Mouse (Mus musculus) layer of hippocampus, adult 2 months (tissue): ENCODE results near the gene Acy3. TPM values are rescaled to one million over a fixed set of nuclear protein-coding genes. Genes with fewer than 3 reads are reported as not detected.
"Not testable (repeated sequence)": the region's sequence is repeated elsewhere in the genome, so short reads cannot be mapped to it uniquely, and the experiment has no call there.

Experiments used
- DNase-seq, 2 experiments: peaks; one replicate each; pipeline ENCODE4 v3.0.0; 2022; ENCODE audit warnings: low spot score in 2 of 2
- H3K27ac ChIP-seq: fragments of 200-600 bp; 2 replicates; pipeline ENCODE4 v1.8.1; 2022
- H3K4me3 ChIP-seq: fragments of 200-600 bp; 2 replicates; pipeline ENCODE4 v1.8.1; 2022; ENCODE audit warnings: mild to moderate bottlenecking
- CTCF ChIP-seq: fragments of 200-600 bp; conservative IDR thresholded peaks from 2 replicates; pipeline ENCODE4 v1.8.1; 2022; ENCODE audit warnings: antibody characterized with exemption, mild to moderate bottlenecking, moderate library complexity
- total RNA-seq, 2 experiments: library from RNA; stranded (reverse); gene quantifications; 2 replicates each; pipeline ENCODE4 v1.2.3; 2021

Gene Acy3
- total RNA-seq, 2 experiments from 2014 or later, result 2.3 to 2.7 TPM

DNA sequence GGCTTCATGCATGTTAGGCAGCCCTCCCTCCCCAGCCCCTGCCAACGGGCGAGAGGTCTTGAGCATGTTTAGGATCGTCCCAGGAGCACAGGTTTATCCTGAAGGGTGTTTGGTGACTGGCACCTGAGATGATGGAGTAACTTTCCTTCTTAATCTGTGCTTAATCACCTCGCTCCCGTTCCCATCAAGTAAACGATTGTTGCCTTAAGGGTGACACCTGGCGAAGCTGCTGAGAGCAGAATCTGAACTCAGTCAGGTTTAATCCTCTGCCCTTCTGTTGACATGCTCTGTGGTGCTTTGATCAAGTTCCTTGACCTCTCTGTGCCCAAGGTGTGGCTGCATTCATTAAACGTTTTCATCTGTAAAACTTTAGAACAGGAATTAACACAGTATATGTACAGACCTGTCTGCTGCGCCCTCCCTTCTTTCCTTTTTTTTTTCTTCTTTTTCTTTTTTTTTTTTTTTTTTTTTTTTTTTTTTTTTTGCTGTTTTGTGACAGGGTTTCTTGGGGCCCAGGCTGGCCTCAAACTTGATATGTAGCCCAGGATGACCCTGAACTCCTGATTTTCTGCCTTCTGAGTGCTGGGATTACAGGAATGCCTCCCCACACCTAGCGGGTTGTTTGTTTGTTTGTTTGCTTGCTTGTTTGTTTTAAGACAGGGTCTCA, 31.7 kb downstream of the Acy3 start:
- DNase-seq, result no peak

GRCm38 (mm10) chr19:4018743-4019583, 32.6 kb downstream of the Acy3 start:
- H3K27ac ChIP-seq, result peak overlapping the region; percentile 46; the same call in 1 of the 2 replicates
- DNase-seq, result peak; percentile 79 to 82
- H3K4me3 ChIP-seq, result no peak overlapping the region
- TF ChIP-seq CTCF, result peak; percentile 94

More for the DNA sequence above, 31.7 kb downstream of the Acy3 start:
- Histone ChIP-seq H3K4me3 (no peak overlapping the region), H3K27ac (no peak overlapping the region)
- no peak for TF ChIP-seq CTCF

- no peak for DNase-seq
- Histone ChIP-seq H3K4me3 (no peak overlapping the region), H3K27ac (no peak overlapping the region)
- no peak for TF ChIP-seq CTCF
Observed at GRCm38 (mm10) chr19:4023185-4023584, 36.8 kb downstream of the Acy3 start.

DNA sequence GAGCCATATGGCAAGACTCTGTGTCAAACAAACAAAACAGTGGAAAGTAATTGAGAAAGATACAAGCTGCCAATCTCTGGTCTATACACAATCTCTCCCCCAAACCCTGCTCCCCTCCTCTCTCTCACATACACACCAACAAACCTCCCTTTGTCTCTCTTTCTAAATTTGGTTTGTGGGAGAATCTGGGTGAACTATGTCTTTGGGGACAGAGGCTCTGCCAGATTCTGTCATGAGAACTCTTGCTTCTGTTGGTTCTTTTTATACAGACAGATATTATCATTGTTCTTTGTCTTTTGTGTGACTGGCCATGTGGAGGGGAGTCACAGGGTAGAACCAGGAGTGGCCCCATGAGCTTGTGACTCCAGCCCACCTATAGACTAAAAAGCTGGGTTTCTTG, 41.2 kb downstream of the Acy3 start:
- peak overlapping the region; percentile 62 for H3K27ac ChIP-seq
- DNase-seq, result no peak
- no peak overlapping the region for H3K4me3 ChIP-seq
- no peak for TF ChIP-seq CTCF

DNA sequence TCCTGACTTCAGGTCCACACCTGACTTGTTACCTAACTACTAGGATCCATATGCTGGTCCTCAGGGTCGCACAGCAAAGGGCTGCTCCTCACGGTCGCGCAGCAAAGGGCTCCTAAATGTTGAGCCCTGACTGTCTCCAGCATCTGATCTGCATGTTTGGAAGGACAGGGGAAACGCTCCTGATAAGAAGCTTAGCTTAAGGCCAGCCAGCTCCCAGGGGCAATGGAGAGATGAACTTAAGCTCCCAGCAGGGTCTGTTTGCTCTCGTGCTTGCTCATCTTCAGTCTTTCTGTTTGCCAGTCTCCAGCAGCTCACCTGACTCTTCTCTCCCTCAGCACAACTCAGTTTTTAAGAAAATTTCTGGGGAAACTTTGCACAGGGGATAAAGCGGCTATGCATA, 46.3 kb downstream of the Acy3 start:
- H3K4me3 ChIP-seq, result no peak overlapping the region
- no peak for TF ChIP-seq CTCF
- no peak overlapping the region for H3K27ac ChIP-seq
- no peak for DNase-seq

- DNase-seq, result no peak
- Histone ChIP-seq H3K27ac (no peak overlapping the region), H3K4me3 (no peak overlapping the region)
- no peak for TF ChIP-seq CTCF
Observed at GRCm38 (mm10) chr19:4033298-4033697, 46.9 kb downstream of the Acy3 start.

DNA sequence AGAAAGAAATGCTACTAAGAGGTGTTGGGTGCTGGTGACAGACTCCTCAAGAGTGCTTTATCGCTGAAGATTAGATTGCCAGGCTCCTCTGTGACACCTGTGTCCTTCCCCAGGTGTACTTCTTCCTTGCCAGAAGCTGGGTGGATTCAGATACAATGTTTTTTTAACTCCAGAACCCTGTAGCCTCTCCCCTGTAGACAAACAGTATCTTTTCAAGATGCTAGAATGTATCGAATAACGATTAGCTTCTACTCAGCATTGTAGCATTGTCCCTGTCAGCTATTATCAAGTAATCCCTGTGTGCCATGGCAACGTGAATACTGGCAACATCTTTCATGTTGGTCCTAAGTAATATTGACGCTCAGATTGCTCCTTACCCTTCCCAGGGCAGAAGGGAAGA, 47.4 kb downstream of the Acy3 start:
- Histone ChIP-seq H3K4me3 (no peak overlapping the region), H3K27ac (no peak overlapping the region)
- DNase-seq, result no peak
- no peak for TF ChIP-seq CTCF

- Histone ChIP-seq H3K27ac (peak overlapping the region; percentile 18; the same call in 1 of the 2 replicates), H3K4me3 (peak overlapping the region; percentile 27)
- TF ChIP-seq CTCF, result no peak
- DNase-seq, result no peak
Observed at GRCm38 (mm10) chr19:4036327-4037045, 50.1 kb downstream of the Acy3 start.

DNA sequence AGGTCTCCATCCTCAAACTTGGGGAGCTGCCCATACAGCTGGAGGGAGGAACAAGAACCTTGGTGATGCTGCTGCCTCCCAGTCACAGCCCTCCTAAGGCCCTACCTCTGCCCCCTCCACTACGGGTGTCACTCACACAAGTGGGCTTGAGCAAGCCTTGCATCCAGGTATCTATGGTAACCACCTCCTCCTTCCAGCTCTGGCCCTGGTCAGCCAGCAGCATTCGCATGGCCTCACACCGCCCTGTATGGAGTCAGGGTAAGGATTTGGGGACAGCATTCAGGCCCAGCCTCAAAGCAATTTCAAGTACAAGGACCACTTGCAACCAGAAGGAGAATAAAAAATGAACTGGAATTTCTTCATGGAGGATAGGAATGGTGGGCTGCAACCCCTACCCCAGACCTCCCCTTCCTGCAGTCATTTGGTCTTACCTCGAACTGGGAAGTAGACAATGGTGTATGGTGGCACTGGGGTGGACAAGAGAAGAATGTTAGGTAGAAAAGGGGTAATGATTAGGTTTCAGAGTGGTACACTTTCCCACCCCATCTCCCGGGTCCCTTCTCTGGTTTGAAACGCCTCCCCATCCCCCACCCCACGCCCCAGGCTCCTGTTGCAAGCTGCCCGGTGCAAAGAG, 50.9 kb downstream of the Acy3 start:
- H3K27ac ChIP-seq, result peak overlapping the region; percentile 94
- peak overlapping the region; percentile 68 for H3K4me3 ChIP-seq
- not testable (repeated sequence) for DNase-seq

GRCm38 (mm10) chr19:4037788-4038232, 51.4 kb downstream of the Acy3 start, which contains the start of gene Gstp1:
TSS of gene Gstp1 (minus strand) at chr19:4037985.
- peak within 1 kb of the TSS; percentile 68 for H3K4me3 ChIP-seq
- TF ChIP-seq CTCF, result peak; percentile 62
- H3K27ac ChIP-seq, result peak within 1 kb of the TSS; percentile 94
- peak; percentile 87 to 91 for DNase-seq

Other genes starting within 250 kb of the Acy3 start
- 10 to 100 TPM; 53.9 to 57.7 TPM for gene Kmt5b, start 219.1 kb upstream of the Acy3 start, total RNA-seq
- gene Chka, start 134.8 kb upstream of the Acy3 start, total RNA-seq, result 100 to 1,000 TPM in 1 of 2 experiments, 10 to 100 TPM in 1; 87.2 to 109 TPM
- gene Tcirg1, start 79.4 kb upstream of the Acy3 start, total RNA-seq, result 10 to 100 TPM; 20.0 to 24.9 TPM
- 100 to 1,000 TPM; 125 to 142 TPM for gene Ndufs8, start 73.8 kb upstream of the Acy3 start, total RNA-seq
- 1 to 10 TPM; 2.2 to 2.4 TPM for gene Aldh3b1, start 56.8 kb upstream of the Acy3 start, total RNA-seq
- 10 to 100 TPM; 11.4 to 16.1 TPM for gene Unc93b1, start 51.4 kb upstream of the Acy3 start, total RNA-seq
- gene Aldh3b3, start 27.9 kb upstream of the Acy3 start, total RNA-seq, result not detected
- gene Aldh3b2, start 14.2 kb upstream of the Acy3 start, total RNA-seq, result under 1 TPM; 0.64 to 0.90 TPM
- not detected for gene Tbx10, start 6.2 kb downstream of the Acy3 start, total RNA-seq
- gene Nudt8, start 14.0 kb downstream of the Acy3 start, total RNA-seq, result 10 to 100 TPM; 10.2 to 10.7 TPM
- 1 to 10 TPM; 1.3 to 1.4 TPM for gene Gm49405, start 14.1 kb downstream of the Acy3 start, total RNA-seq
- 1 to 10 TPM; 3.2 TPM for gene Doc2g, start 16.7 kb downstream of the Acy3 start, total RNA-seq
- 100 to 1,000 TPM; 240 to 245 TPM for gene Ndufv1, start 26.2 kb downstream of the Acy3 start, total RNA-seq
- 100 to 1,000 TPM; 395 to 398 TPM for gene Gstp1, start 51.4 kb downstream of the Acy3 start, total RNA-seq
- 10 to 100 TPM; 46.2 to 49.4 TPM for gene Gstp2, start 59.5 kb downstream of the Acy3 start, total RNA-seq
- not detected for gene Gstp3, start 73.0 kb downstream of the Acy3 start, total RNA-seq
- gene Cabp2, start 95.0 kb downstream of the Acy3 start, total RNA-seq, result not detected
- 10 to 100 TPM; 29.5 to 33.9 TPM for gene Cdk2ap2, start 110.6 kb downstream of the Acy3 start, total RNA-seq
- gene Pitpnm1, start 113.4 kb downstream of the Acy3 start, total RNA-seq, result 100 to 1,000 TPM; 173 to 180 TPM
- gene Aip, start 139.3 kb downstream of the Acy3 start, total RNA-seq, result 100 to 1,000 TPM; 111 to 123 TPM
- under 1 TPM; 0.07 to 0.08 TPM for gene Gpr152, start 153.2 kb downstream of the Acy3 start, total RNA-seq
- under 1 TPM in 1 of 2 experiments, not detected in 1; 0.17 TPM for gene Cabp4, start 157.5 kb downstream of the Acy3 start, total RNA-seq
- gene Coro1b, start 162.0 kb downstream of the Acy3 start, total RNA-seq, result 10 to 100 TPM; 84.8 to 92.9 TPM
- gene Ptprcap, start 167.0 kb downstream of the Acy3 start, total RNA-seq, result 1 to 10 TPM; 1.0 to 2.5 TPM
- 10 to 100 TPM; 42.5 to 47.9 TPM for gene Rps6kb2, start 176.8 kb downstream of the Acy3 start, total RNA-seq
- 1 to 10 TPM; 6.6 to 8.9 TPM for gene Carns1, start 188.9 kb downstream of the Acy3 start, total RNA-seq
- gene Tbc1d10c, start 204.7 kb downstream of the Acy3 start, total RNA-seq, result 1 to 10 TPM in 1 of 2 experiments, under 1 TPM in 1; 0.91 to 1.0 TPM
- 100 to 1,000 TPM; 263 to 276 TPM for gene Ppp1ca, start 205.5 kb downstream of the Acy3 start, total RNA-seq
- gene Rad9a, start 215.1 kb downstream of the Acy3 start, total RNA-seq, result 1 to 10 TPM; 8.1 to 8.7 TPM
- under 1 TPM; 0.61 to 0.76 TPM for gene Clcf1, start 227.7 kb downstream of the Acy3 start, total RNA-seq
- not detected for gene AC109138.7, start 227.8 kb downstream of the Acy3 start, total RNA-seq
- 10 to 100 TPM; 16.7 to 18.2 TPM for gene Pold4, start 245.3 kb downstream of the Acy3 start, total RNA-seq